Mouse (Mus musculus): ENCODE measurements around the gene Tas2r125.

DNA sequence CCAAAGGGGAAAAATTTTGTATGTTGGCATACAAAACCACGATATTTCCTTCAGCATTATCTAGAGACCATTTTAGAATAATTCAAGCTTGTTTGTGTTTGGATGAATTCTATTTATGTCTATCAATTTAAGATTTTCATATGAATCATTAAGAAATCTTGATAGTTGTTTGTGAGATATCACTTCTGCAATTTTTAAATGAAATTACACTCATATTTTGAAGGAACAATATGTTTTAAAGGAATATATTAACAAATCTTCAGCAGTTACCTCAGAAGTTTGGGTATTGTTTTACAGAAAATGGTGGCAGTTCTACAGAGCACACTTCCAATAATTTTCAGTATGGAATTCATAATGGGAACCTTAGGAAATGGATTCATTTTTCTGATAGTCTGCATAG lies 16.7 kb upstream of the Tas2r125 start, which contains the start of gene Tas2r113:
- no peak for TF ChIP-seq POLR2A (IDR thresholded peaks at IDR 0.05; ENCODE audit: insufficient read depth, low read depth, low read length)
- TF ChIP-seq CTCF (IDR thresholded peaks at IDR 0.05; ENCODE audit: insufficient read depth, low read depth, low read length), result no peak
